ENCODE assay signal across 9 mouse cellular contexts in genomic region chrX:133690822-133691221, GRCm38 (mm10). TPM values are rescaled to one million over a fixed set of nuclear protein-coding genes. Genes with fewer than 3 reads are reported as not detected.
DNase-seq lines count a peak whose midpoint lies in the region; ATAC-seq and TF ChIP-seq lines count a peak whose summit lies in the region.
"Had no signal": no experiment of that assay in that cellular context is flagged by ENCODE, and none has a peak within 500 bp of the region (broad histone marks: within the 10 kb centered on the region; RNA-seq: fewer than 3 reads in every experiment).

No protein-coding gene starts in this region.

- H3K4me1 ChIP-seq in cerebellum, adult 2 months (ENCODE audit: control insufficient read depth, insufficient read depth, low read length): peaks cover 3% of the 10 kb centered on the region; the same call in 1 of the 2 replicates
- H3K4me1 ChIP-seq in neural tube, embryonic 11.5 days (ENCODE audit: control insufficient read depth, insufficient read depth, low read length): no peaks in the 10 kb centered on the region
- no peaks in the 10 kb centered on the region for H3K4me1 ChIP-seq in liver, embryonic 13.5 days (replicated peaks)

- H3K4me2 ChIP-seq in neural tube, embryonic 11.5 days (ENCODE audit: low read depth): peak overlapping the region; percentile 71
- peak overlapping the region; percentile 19; the same call in 1 of the 2 replicates for H3K4me2 ChIP-seq in liver, embryonic 13.5 days

- ATAC-seq in neural tube, embryonic 11.5 days (ENCODE audit: insufficient read depth, low FRiP score, low TSS enrichment): no peak
- ATAC-seq in liver, embryonic 13.5 days (ENCODE audit: low read depth): no peak

- no peak overlapping the region for H3K9ac ChIP-seq in neural tube, embryonic 11.5 days (ENCODE audit: low read length)
- no peak overlapping the region for H3K9ac ChIP-seq in liver, embryonic 13.5 days

- peak in 1 of 2 experiments; percentile 8 for DNase-seq in cerebellum, adult 2 months
- DNase-seq in cerebellum, adult 11 months: no peak
- no peak for DNase-seq in neural tube, embryonic 11.5 days (ENCODE audit: low spot score)
- no peak for DNase-seq in neural tube, embryonic 10.5 days (ENCODE audit: extremely low spot score, low spot score)
- DNase-seq in liver, embryonic 13.5 days: no peak
- DNase-seq in frontal cortex, postnatal 14 days (ENCODE audit: low spot score in 2 of 2): no peak
- no peak for DNase-seq in right cerebral cortex, postnatal 25 days
- DNase-seq in lung, postnatal 14 days: no peak
- DNase-seq: thymus, postnatal 14 days had no signal

- H3K9me3 ChIP-seq in neural tube, embryonic 11.5 days (ENCODE audit: control insufficient read depth, low read length): no peaks in the 10 kb centered on the region
- peaks cover 4% of the 10 kb centered on the region; the same call in 1 of the 2 replicates for H3K9me3 ChIP-seq in liver, embryonic 13.5 days (replicated peaks)

- TF ChIP-seq CTCF in cerebellum, adult 2 months (IDR thresholded peaks at IDR 0.05; ENCODE audit: borderline replicate concordance, insufficient read depth, low read depth, low read length): no peak

- H3K27ac ChIP-seq in cerebellum, adult 2 months (ENCODE audit: insufficient read depth, low read length): no peak overlapping the region
- H3K27ac ChIP-seq in neural tube, embryonic 11.5 days (ENCODE audit: low read depth, low read length): no peak overlapping the region
- no peak overlapping the region for H3K27ac ChIP-seq in liver, embryonic 13.5 days

- H3K4me3 ChIP-seq in cerebellum, adult 2 months (replicated peaks; ENCODE audit: insufficient read depth, low read depth, low read length): peak overlapping the region; percentile 44
- peak overlapping the region; percentile 26 for H3K4me3 ChIP-seq in neural tube, embryonic 11.5 days (ENCODE audit: low read depth, low read length)
- H3K4me3 ChIP-seq in liver, embryonic 13.5 days (replicated peaks): 0 out of 2 replicates have a peak overlapping the region, but pooled peaks have one; percentile 6

- no peaks in the 10 kb centered on the region; the same call in 1 of the 2 replicates for H3K27me3 ChIP-seq in cerebellum, adult 2 months (ENCODE audit: control insufficient read depth, insufficient read depth, low read length)
- H3K27me3 ChIP-seq in neural tube, embryonic 11.5 days (ENCODE audit: control insufficient read depth, insufficient read depth, low read length): no peaks in the 10 kb centered on the region; the same call in 1 of the 2 replicates
- peaks cover 61% of the 10 kb centered on the region for H3K27me3 ChIP-seq in liver, embryonic 13.5 days

- no peak for TF ChIP-seq POLR2A in cerebellum, adult 2 months (IDR thresholded peaks at IDR 0.05; ENCODE audit: borderline replicate concordance, insufficient read depth, low read length)

- H3K36me3 ChIP-seq in neural tube, embryonic 11.5 days (ENCODE audit: control insufficient read depth, insufficient read depth, low read length): no peaks in the 10 kb centered on the region
- H3K36me3 ChIP-seq in liver, embryonic 13.5 days: no peaks in the 10 kb centered on the region

- WGBS in cerebellum, adult 2 months: 7% methylated on average over 11 of the region's 11 CpGs
- 17% methylated on average over 11 of the region's 11 CpGs for WGBS in neural tube, embryonic 11.5 days
- WGBS in liver, embryonic 13.5 days (ENCODE audit: insufficient replicate concordance): 9% methylated on average over 11 of the region's 11 CpGs

RNA-seq across cellular contexts. Expression of gene Pcdh19, which starts 2.0 kb away (rescaled TPM):
- polyA plus RNA-seq in cerebellum, adult 2 months (2012; rRNA removed): 3.1 and 4.0 TPM in 2 replicates
- polyA plus RNA-seq in neural tube, embryonic 11.5 days (2014; fragmentation: Nextera tagmentation; extraction: Ambion mirVana): 3.4 and 4.0 TPM in 2 replicates
- polyA plus RNA-seq in liver, embryonic 13.5 days (2015; fragmentation: Nextera tagmentation; extraction: Ambion mirVana): 0.06 and 0.08 TPM in 2 replicates
